Mouse (Mus musculus) kidney, adult 9 months (tissue): ENCODE data around the gene Sec13.
A peak's percentile ranks its signal among the peaks of the same experiment; 100 is the strongest.

Experiments
- DNase-seq: peaks from one replicate; pipeline ENCODE4 v3.0.0; 2022

The Sec13 gene

DNA sequence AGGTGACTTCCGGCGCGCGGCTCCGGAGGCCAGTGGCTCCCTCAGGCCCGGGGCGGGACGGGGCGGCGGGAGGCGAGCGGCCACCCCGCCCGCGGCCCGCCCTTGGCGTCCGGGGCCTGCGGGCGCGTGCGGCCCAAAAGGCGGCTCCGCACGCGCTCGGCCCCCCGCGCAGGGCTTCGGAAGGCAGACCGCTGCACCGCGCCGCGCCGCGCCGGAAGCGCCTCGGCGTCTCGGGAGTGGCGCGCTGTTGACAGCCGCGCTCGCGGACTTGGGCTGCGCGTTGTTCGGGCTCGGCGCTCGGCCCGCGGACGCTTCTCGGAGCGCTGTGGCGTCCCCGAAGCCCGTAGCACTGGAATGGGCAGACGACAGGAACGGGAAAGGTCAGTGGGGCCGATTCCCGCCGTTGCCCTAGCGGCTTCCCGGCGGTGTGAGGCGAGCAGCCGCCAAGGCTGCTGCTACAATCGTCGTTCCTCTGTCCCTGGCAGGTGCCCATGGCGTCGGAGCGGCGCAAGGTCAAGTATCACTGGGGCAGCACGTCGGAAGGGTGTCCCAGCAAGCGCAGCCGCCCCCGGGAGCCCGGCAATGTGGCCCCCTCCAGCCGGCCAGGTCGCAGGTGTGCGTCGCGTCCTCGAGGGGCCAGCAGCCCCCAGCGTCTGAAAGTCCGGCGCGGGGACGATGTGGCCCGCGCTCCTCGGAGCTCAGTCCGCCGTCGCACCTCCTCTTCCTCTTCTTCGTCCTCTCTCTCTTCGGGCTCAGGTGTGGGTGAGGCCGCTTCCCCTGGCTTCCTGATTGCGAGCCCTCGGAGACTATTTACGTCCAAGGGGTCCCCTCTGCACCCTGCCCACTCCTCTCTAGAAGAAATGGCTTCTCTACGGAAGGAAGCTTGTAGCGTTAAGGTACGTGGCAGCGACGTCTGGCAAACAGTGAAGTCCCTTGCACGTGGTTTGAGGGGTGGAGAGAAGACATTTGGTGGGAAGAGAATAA, 43.0 kb downstream of the Sec13 start:
- peak; percentile 50 for DNase-seq

DNA sequence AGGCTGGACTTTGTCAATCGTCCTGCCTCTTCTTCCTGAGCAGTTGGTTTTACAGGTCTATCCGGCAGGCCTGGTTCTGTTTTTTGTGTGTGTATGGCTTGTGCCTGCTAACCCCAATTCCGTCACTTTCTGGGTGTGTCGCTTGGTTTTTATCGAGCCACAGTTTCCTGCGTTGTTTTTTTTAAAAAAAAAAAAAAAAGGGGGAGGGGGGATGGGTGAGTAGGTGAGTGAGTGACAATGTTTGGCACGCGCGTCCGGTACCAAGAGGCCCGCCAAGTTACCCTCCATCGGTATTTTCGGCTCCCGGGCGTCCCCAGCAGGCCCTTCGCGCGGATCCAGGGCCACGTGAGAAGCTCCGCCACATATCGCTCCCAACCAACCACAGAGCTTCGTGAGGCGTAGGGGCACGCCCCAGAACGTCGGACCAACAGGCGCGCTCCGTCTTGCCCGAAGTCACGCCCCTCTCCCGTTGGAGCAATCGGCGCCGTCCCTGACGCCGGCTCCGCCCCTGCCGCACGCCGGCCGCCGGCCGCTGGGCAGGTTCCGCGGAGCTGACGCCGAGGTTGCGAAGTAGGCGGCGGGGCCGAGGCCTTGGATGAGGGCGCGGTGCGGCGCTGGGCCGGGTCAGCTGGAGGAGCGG, 43.8 kb downstream of the Sec13 start, which contains the start of gene Tatdn2:
Gene Tatdn2 (plus strand): TSS at position 469 of the 640 bp plus-strand sequence.
- DNase-seq = peak; percentile 99

DNA sequence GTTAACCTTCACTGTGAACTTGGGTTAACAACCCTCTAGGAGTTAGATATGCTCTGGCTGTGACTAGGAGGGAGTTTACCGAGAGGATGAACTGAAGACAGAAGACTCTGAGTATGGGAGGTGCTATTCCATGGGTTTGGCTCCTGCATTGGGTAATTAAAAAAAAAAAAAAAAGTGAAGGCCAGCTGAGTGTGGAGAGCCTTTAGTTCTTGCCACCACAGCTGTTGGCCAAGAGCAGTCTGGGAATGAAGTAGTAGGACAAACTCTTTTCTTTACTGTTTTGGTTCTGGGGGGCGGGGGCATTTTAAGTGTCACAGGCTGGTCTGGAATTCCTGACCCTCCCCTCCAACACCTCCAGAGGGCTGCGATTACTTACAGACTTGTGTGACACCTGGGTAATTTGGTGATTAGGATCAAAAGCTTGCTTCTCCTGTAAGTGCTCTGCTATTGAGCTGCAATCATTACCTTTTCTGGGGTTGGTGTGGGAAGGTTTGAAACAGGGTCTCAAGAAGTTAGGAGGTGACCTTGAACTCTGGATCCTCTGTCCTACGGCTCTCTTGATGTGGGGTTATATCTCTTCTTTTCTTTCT, 44.7 kb downstream of the Sec13 start:
- no peak for DNase-seq

DNA sequence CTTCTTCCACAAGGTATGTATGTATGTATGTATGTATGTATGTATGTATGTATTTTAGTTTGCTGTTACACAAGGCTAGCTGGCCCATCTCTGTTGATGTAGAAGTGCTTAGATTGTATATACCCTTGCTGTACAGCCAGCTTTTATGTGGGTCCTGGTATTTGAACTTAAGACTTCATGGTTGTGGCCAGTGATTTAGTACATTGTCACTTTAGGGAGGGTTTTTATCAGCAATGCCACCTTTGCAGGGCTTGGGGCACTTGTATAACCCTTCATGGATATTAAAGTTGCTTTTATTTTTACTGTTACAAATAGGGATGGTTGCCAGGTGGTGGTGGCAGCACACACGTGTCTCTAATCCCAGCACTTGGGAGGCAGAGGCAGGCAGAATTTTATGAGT, 45.3 kb downstream of the Sec13 start:
- no peak for DNase-seq

DNA sequence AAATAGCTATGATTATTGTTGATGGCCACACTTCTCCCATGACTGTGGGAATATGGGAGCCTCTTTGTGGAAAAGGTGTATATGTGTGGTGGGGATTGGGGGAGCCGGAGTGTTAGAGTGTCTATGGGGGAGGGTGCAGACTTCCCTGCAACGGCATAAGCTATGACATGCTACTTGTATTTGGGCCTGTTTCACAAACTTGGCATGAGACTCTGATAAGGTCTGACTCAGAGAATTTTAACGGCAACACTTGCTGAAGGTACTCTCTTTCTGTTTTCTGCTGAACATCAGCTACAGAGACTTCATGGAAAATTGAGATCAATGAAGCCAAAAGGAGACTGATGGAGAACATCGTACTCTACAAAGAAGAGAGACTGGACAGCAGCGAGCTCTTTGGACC, 47.2 kb downstream of the Sec13 start:
- DNase-seq = no peak

DNA sequence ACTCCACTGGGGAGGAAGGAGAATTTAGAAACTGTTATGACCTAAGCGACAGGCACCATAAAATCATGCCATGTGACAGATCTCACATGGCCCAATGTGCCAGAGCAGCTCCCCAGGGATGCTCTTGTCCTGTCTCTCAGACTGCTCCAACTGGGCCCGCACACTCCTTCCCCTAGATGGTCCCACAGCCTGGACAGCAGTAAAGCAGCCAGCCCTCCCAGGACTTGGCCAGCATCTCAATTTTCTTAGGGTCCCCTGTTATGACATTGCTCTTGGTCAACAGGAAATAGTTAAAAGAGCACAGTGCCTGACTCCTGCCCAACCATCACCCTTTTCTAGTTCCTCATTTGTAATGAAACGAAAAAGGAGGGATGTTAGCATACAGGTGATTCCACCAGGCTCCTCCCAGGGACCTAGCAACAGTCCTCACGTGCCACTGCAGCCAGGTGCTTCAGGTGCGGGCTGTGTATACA, 47.8 kb downstream of the Sec13 start:
- DNase-seq = no peak

DNA sequence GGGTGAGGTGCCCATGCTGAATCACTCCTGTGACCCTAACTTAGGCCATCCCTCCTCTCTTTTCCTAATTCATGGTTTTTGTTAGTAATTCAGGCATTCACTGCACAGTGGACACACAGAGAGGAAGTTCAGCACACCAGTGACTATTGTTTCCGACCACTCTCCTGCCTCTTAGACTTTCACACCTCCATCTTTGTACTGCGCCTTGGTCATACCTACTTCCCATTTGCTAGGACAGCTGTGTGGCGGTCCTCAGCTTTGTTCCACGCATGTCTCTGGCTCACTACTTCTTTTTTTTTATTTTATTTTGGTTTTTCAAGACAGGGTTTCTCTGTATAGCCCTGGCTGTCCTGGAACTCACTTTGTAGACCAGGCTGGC, 49.5 kb downstream of the Sec13 start:
- DNase-seq = no peak

DNA sequence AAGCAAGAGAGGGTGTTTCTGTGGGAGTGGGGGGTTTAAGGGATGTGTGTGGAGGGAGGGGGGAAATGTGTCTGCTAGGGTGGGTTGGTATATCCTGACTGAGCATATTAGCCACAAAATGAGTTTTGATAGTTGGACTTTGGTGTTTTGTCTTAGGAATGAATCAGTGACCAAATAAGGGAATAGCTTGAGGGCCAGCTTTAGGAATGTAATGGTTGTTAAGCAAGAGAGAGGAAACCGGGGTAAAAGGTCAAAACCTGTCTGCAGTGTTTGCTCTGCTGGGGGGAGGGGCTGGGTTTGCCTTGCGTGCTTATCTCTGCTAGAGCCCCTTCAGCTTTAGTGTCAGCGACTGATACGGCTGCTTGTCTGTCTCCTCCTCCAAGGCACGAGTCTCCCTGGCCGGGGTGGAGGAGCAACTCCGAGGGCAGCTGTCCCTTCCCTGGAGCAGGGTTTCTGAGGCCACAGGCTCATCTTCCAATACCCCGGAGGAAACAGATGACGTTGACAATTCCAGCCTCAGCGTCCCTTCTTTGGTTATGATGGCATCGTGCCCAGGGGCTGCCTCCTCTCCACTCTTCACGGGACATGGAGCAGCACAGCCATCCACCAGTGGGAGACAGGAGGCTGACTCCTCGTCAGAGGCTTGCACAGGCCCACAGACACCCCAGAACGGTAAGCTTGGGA, 50.0 kb downstream of the Sec13 start:
- DNase-seq = peak; percentile 95

DNA sequence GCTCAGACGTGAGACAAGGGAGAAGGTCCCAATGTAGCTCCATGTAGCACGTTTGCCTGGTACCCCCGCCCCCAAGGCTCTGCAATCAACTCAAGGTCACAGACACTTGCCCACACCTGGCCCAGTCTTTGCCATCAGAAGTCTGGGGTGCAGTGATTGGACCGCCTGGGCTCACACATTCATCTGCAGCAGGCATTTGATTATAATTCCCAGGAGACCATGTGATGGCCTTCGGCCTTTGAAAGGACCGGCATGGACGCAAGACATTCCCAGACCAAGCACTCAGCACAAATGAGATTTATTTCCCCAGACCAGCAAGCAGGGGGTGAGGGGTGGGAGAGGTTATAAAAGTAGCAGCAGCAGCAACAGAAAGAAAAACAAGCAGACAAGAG, 50.5 kb downstream of the Sec13 start:
- peak; percentile 92 for DNase-seq

DNA sequence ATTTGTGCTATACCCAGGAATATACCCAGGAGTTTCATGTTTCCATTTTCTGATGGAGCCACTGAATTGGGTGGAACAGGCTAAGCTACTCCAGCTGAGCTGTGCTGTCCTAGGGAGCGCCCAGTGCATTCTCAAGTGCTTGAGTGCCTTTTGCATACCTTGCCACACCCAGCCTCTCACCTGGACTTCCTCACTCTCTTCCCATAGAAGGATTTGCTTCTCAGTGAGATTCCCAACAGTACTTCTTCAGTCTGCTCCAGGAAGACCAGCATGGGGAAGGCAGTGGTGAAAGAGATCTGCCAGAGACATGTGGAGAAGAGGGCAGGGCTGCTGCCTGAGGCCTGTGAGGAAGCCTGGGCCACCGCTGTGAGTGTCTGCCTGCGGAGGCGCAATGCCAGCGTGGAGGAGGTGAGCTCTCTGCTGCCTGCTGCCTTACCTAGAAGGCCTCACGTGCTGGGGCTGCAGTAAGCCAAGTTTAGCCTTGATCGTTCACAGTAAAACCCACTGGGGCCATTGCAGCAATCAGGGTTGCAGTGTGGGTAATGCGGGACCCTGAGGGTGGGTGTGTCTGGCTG, 53.9 kb downstream of the Sec13 start:
- no peak for DNase-seq

DNA sequence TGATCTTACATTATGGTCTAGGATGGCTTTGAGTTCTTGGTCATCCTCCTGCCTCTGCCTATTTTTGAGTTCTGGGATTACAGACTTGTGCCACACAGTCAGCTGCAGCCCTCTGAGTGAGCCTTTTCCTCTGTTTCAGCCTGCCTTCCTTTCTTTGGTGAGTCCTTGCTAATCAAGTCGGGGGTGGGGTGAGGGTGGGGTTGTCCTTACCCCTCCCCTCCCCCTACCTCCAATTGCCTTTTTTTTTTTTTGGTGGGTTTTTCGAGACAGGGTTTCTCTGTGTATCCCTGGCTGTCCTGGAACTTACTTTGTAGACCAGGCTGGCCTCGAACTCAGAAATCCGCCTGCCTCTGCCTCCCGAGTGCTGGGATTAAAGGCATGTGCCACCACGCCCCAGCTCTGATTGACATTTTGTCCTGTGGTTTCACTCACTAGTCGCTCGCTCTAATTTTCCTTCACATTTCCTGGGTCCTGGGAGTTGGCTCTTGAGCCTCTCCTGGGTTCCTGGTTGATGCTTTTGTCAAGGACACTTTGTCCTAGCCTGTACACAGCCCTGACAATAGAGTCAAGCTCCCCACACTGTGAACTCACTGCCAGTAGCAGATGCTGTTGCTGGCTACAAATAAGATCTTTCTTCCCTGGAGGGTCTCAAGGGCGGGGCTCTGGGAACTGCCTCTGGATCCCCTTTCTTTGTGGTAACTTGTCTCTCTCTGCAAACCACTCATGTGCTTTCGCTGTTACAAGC, 57.3 kb downstream of the Sec13 start:
- DNase-seq = no peak

DNA sequence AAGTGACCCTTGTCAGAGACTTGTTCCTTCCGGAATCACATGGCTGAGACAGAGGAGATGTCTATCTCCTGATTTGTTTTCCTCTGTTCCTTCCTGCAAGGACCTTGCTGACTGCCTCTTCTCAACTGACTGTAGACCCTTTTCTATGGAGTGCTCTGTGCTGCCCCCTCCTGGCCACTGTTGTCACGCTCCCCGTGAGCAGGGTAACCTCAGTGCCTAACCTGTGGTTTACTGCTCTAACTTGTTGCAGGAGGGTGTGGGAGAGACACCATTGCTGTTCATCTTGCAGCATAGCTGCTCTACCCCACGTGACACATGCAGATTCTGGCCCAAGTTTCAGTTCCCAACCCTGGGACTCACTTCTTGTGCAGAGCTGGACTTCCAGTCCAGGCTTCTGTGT, 59.3 kb downstream of the Sec13 start:
- peak; percentile 95 for DNase-seq

DNA sequence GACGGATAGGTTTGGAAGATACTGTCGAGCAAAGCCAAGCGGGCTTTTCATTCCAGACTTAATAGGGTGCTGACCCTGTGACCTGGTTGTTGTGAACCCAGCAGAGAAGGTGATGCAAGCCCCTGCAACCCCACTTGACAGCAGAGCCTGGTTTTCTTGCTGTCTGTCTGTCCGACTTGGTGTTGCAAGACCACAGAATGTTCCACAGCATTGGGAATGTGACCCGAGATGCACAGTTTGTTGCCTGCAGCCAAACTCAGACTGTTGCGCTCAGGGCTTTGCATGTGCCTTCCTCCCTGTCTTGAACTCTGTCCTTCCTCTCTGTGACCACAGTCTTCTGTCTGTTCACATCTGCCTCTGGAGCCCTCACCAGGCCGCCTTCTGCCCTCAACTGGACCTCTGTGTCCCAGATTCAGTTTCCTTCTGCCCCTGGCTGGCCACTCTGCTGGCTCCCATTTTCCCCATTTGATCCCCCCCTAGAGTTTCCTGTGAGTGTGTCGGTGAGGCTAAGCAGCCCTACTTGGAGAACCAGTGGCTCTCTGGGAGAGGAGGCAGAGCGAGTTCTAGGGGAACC, 60.5 kb downstream of the Sec13 start:
- no peak for DNase-seq

DNA sequence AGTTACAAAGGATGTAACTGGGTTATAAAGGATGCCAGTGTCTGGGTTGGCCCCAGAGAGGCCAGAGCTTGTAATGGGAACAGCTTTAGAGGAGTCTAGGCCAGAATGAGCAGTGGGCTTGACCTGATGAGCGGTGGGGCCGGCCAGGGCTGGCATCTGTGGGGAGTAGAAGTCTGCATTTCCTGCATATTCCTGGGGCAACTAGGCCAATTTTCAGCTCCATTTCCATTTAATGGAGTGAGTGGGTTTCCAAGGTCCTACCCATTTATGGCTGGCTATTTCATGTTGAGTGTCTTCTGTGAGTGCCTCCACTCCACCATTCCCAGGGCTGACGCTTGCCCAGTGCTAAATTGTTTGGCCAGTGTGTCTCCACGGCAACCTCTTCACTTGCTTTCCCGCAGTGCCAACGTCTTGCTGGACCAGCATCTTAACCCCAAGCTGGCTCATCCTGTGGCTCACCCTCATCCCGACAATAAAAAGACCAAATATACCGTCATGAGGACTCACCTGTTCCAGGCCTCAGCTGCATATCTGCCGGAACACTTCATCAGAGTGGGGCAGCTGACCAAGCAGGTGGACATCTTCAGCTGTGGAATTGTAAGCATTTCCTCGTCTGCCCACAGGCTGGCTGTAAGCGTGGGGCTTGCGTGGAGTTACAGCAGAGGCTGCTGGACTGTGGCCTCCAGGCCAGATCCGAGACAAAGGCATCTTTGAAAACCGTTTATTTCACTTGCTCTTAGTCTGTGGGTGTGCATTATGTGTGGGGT, 62.1 kb downstream of the Sec13 start:
- no peak for DNase-seq
